Mouse (Mus musculus): Measurements from ENCODE around the gene Dgke.

DNA sequence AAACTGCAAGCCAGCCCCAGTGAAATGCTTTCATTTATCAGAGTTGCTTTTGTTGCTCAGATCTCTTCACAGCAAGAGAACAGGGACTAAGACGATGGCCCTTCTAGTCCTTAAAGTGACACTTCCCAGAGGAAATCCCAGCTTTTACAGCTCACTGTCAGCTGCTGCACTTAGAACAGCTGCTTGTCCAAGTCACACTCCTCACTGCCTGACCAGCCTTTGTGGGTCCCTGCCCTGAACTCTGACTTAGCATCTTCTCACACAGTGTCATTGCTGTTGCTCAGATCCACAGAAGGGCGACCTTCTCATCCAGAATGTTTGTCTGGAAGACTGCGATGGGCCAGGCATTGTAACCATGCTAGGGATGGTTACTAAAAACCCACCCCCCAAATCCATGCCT lies 41.0 kb downstream of the Dgke start:
- TF ChIP-seq CTCF (IDR thresholded peaks at IDR 0.05; ENCODE audit: low read depth, low read length) (no peak), POLR2A (IDR thresholded peaks at IDR 0.05; ENCODE audit: borderline replicate concordance, low read depth, low read length) (no peak)

Measured in bone marrow macrophage, adult 2 months (primary cell).